Mouse (Mus musculus): ENCODE data around the gene Wnk4. TPM values are rescaled to one million over a fixed set of nuclear protein-coding genes. Genes with fewer than 3 reads are reported as not detected.

Gene Wnk4
- polyA plus RNA-seq, 1 experiment from 2014 or later, result 2.2 TPM

DNA sequence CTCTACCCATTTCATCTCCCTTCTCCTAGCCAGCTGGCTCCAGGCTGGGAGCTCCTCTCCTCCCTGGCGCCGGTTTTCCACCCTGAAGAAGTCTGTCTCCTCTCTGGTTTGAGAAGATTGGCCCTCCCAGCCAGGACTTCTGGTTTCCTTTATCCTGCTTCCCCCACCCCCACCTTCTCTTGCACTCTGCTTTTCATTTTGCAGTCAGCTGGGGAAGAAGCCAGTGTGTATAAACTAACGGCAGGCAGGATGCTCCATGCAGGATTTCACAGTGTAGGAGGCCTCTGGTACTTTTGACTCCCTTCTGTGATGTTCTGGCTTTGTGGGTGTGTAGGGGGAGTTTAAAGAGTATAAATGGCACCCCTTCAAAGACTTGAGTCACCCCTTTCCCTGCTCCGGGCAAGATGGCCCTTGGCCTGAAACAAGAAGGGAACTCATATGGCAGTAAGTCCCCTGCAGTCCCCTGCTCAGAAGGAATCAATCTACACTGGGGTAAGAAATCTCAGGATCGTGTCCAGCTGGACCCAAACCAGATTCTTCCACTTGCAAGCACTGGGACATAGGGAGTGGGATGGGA lies 22.2 kb upstream of the Wnk4 start:
- H3K9ac ChIP-seq (replicated peaks), result no peak overlapping the region
- WGBS (ENCODE audit: insufficient replicate concordance), result 51% methylated on average over 5 of the region's 5 CpGs
- H3K36me3 ChIP-seq (replicated peaks; ENCODE audit: insufficient read depth, low read length), result no peaks in the 10 kb centered on the region
- H3K27me3 ChIP-seq (ENCODE audit: insufficient read depth, low read length), result no peaks in the 10 kb centered on the region
- DNase-seq, result no peak
- H3K4me2 ChIP-seq (ENCODE audit: low read depth, low read length), result no peak overlapping the region
- no peaks in the 10 kb centered on the region for H3K4me1 ChIP-seq (ENCODE audit: insufficient read depth)
- H3K4me3 ChIP-seq (ENCODE audit: low read depth, low read length), result no peak overlapping the region
- H3K9me3 ChIP-seq (ENCODE audit: low read length), result no peaks in the 10 kb centered on the region
- ATAC-seq, result no peak
- H3K27ac ChIP-seq (ENCODE audit: low read depth), result peak overlapping the region; percentile 22; the same call in 1 of the 2 replicates
- TF ChIP-seq CTCF (IDR thresholded peaks at IDR 0.05; ENCODE audit: low read depth) (no peak), EP300 (IDR thresholded peaks at IDR 0.05; ENCODE audit: low read depth) (no peak)

DNA sequence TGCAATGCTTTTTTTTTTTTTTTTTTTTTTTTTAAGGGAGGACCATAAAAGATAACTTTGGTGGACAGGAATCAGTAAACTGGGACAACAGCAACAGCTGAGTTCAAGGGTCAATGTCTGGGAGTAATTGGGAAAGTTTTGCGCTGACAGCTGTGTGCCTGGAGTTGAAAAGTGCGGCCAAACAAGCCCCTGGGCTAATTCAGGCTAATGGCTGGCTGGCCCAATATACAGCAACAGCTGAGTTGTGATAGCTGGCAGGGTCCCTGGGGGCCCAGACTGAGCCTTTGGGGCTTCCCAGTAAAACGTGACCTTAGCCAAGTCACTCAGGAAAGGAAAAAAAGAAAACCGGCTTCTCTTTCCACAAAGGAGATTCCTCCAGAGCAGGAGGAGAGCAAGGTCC lies 15.3 kb upstream of the Wnk4 start:
- TF ChIP-seq EP300 (IDR thresholded peaks at IDR 0.05; ENCODE audit: low read depth) (no peak), CTCF (IDR thresholded peaks at IDR 0.05; ENCODE audit: low read depth) (no peak)
- Histone ChIP-seq H3K27ac (ENCODE audit: low read depth) (no peak overlapping the region), H3K27me3 (ENCODE audit: insufficient read depth, low read length) (peaks cover 34% of the 10 kb centered on the region), H3K4me3 (ENCODE audit: low read depth, low read length) (no peak overlapping the region), H3K9ac (replicated peaks) (no peak overlapping the region), H3K9me3 (ENCODE audit: low read length) (no peaks in the 10 kb centered on the region), H3K4me1 (ENCODE audit: insufficient read depth) (0 out of 2 replicates have a peak, but pooled peaks cover 17% of the 10 kb centered on the region), H3K36me3 (replicated peaks; ENCODE audit: insufficient read depth, low read length) (no peaks in the 10 kb centered on the region), H3K4me2 (ENCODE audit: low read depth, low read length) (peak overlapping the region; percentile 64; the same call in 1 of the 2 replicates)
- ATAC-seq (no peak), DNase-seq (no peak)
- WGBS (ENCODE audit: insufficient replicate concordance), result 53% methylated on average over 4 of the region's 4 CpGs

DNA sequence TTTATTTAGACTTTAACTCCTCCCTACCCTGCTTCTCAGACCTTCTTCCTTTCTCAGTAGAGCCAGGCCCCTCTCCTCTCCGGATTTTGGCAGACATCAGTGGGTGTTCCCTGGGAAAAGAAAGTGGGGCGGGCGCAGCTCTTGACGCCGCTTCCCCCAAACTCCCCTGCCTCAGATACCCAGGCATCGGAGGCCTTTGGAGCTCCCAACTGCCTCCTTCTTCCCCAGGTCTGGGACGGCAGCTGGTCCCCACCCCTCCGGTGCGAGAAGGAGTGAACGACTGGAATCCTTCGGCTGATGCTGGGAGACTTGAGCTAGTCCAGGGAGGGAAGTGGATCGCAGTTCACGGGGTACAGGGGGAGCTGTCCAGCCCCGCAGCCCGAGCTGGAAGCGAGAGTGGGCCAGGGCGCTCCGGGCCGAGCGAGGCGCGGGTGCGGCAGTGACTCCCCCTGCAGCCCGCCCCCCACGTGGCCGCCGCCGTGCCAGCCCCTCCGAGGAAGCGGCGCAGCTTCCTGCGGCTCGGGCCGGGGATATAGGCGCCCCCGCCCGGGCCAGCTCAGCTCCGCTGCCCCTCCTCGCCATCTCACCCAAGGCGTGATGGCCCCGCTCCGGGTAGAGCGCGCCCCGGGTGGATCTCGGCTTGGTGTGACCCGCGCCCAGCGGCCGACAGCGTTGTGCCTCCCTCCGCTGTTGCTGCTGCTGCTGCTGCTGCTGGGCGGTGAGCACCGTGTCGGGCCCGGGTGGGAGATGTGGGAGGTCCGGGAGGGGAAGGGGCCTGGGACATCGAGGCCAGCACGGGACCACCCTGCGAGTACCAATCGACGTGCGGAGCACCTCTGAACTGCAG lies 14.3 kb upstream of the Wnk4 start, which contains the start of gene Ramp2:
Gene Ramp2, plus strand, starts transcription at position 174 of the 847 bp plus-strand sequence.
- Histone ChIP-seq H3K9me3 (ENCODE audit: low read length) (no peaks in the 10 kb centered on the region), H3K4me2 (ENCODE audit: low read depth, low read length) (peak within 1 kb of the TSS; percentile 64), H3K4me3 (ENCODE audit: low read depth, low read length) (peak within 1 kb of the TSS; percentile 38), H3K27me3 (ENCODE audit: insufficient read depth, low read length) (peaks cover 34% of the 10 kb centered on the region), H3K27ac (ENCODE audit: low read depth) (peak within 1 kb of the TSS; percentile 68), H3K36me3 (replicated peaks; ENCODE audit: insufficient read depth, low read length) (no peaks in the 10 kb centered on the region), H3K9ac (replicated peaks) (peak within 1 kb of the TSS; percentile 22), H3K4me1 (ENCODE audit: insufficient read depth) (0 out of 2 replicates have a peak, but pooled peaks cover 17% of the 10 kb centered on the region)
- TF ChIP-seq EP300 (IDR thresholded peaks at IDR 0.05; ENCODE audit: low read depth) (no peak), CTCF (IDR thresholded peaks at IDR 0.05; ENCODE audit: low read depth) (0 out of 2 replicates have a peak, but pooled peaks have one; percentile 5)
- DNase-seq (peak; percentile 50), ATAC-seq (peak; percentile 58)
- 4% methylated on average over 38 of the region's 63 CpGs for WGBS (ENCODE audit: insufficient replicate concordance)

DNA sequence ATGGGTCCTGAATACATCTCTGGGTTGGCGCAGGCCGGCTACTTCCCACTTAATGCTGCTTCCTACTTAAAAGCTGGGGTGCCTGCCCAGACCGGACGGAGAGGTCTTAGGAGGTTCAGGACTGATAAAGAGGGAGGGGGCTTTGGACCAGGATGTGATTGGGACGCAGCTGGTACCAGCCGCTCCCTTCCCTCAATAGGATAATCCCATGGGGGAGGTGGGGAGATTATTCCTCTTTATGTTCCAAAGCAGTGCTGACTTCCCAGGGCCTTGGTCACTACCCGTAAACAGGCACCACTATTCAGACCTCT lies 13.7 kb upstream of the Wnk4 start:
- ATAC-seq (peak; percentile 28), DNase-seq (no peak)
- Histone ChIP-seq H3K27ac (ENCODE audit: low read depth) (peak overlapping the region; percentile 68), H3K36me3 (replicated peaks; ENCODE audit: insufficient read depth, low read length) (no peaks in the 10 kb centered on the region), H3K4me2 (ENCODE audit: low read depth, low read length) (peak overlapping the region; percentile 64), H3K27me3 (ENCODE audit: insufficient read depth, low read length) (peaks cover 34% of the 10 kb centered on the region), H3K4me3 (ENCODE audit: low read depth, low read length) (peak overlapping the region; percentile 38), H3K9me3 (ENCODE audit: low read length) (no peaks in the 10 kb centered on the region), H3K9ac (replicated peaks) (peak overlapping the region; percentile 22), H3K4me1 (ENCODE audit: insufficient read depth) (0 out of 2 replicates have a peak, but pooled peaks cover 17% of the 10 kb centered on the region)
- TF ChIP-seq EP300 (IDR thresholded peaks at IDR 0.05; ENCODE audit: low read depth), result no peak
- TF ChIP-seq CTCF (IDR thresholded peaks at IDR 0.05; ENCODE audit: low read depth), result no peak
- 17% methylated on average over 7 of the region's 7 CpGs for WGBS (ENCODE audit: insufficient replicate concordance)

DNA sequence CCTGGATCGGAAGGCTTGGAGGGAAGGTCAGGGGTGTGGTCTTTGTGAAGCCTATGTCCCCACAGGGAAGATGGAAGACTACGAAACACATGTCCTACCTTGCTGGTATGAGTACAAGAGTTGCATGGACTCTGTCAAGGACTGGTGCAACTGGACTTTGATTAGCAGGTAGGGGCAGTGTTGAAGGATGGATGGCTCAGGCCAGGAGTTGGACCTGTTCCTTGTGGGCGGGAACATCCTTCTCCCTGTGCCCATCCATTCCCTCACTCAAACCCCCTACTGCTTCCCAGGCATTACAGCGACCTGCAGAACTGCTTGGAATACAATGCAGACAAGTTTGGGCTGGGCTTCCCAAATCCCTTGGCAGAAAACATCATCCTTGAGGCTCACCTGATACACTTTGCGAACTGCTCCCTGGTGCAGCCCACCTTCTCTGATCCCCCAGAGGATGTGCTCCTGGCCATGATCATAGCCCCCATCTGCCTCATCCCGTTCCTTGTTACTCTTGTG lies 12.8 kb upstream of the Wnk4 start:
- peaks cover 18% of the 10 kb centered on the region for H3K4me1 ChIP-seq (ENCODE audit: insufficient read depth)
- H3K4me3 ChIP-seq (ENCODE audit: low read depth, low read length), result peak overlapping the region; percentile 38; the same call in 1 of the 2 replicates
- ATAC-seq, result no peak
- H3K27me3 ChIP-seq (ENCODE audit: insufficient read depth, low read length), result peaks cover 34% of the 10 kb centered on the region
- H3K9me3 ChIP-seq (ENCODE audit: low read length), result no peaks in the 10 kb centered on the region
- no peaks in the 10 kb centered on the region for H3K36me3 ChIP-seq (replicated peaks; ENCODE audit: insufficient read depth, low read length)
- H3K9ac ChIP-seq (replicated peaks), result no peak overlapping the region
- H3K27ac ChIP-seq (ENCODE audit: low read depth), result peak overlapping the region; percentile 9; the same call in 1 of the 2 replicates
- no peak for DNase-seq
- WGBS (ENCODE audit: insufficient replicate concordance), result 83% methylated on average over 6 of the region's 6 CpGs
- no peak for TF ChIP-seq EP300 (IDR thresholded peaks at IDR 0.05; ENCODE audit: low read depth)
- no peak for TF ChIP-seq CTCF (IDR thresholded peaks at IDR 0.05; ENCODE audit: low read depth)
- H3K4me2 ChIP-seq (ENCODE audit: low read depth, low read length), result peak overlapping the region; percentile 64; the same call in 1 of the 2 replicates

Data from liver, postnatal 0 days (tissue).